Mouse (Mus musculus): ENCODE results near the gene Ripk1.
A peak's percentile ranks its signal among the peaks of the same experiment; 100 is the strongest.

The Ripk1 gene

DNA sequence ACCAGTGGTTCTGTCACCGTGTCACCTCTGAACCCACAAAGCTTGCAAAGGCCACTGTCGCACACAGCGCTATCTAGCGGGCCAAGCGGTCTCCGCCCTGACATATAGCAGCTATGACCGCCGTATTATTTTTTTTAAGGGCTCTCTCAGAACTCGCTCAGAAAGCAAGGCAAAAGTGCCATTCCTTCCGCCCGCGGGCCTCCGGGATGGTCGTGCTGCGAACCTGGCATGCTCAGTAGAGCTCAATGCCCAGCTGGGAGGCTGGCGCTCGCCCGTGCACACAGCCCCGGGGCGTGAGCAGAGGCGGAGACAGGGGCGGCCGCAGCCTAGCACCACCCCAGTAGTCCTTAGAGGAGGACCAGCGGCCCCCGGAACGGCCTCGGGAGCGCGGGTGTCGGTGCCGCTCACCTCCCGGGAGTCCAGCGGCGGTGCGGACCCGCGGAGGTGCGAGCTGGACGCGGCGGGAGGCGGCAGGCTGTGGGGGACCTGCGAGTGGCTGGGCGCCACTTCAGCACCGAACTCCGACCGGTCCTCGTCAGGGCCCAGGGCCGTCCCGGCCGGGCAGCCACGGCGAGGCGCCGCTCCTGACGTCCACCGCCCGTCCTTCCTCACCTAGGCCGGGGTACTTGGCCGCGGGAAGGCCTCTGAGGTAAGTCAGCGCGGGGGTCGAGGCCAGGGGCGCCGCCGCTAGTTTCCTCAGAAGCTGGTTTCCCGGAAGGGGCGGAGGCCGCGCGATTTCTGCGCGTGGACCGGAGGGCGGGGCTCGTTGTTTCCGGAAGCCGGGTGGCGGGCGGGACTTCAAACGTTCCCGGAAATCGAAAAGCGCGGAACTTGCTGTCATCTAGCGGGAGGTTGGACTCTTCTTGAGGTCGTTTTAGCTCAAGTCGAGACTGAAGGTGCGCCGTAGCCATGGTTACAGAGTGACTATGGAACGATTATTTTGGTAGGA, at the start of gene Ripk1, which contains the start of gene Serpinb6a:
Gene Ripk1, plus strand, starts transcription at position 306 of the 949 bp plus-strand sequence.
Gene Serpinb6a, minus strand, starts transcription at position 737 of the 949 bp plus-strand sequence.
- DNase-seq = peak; percentile 96 to 97

DNA sequence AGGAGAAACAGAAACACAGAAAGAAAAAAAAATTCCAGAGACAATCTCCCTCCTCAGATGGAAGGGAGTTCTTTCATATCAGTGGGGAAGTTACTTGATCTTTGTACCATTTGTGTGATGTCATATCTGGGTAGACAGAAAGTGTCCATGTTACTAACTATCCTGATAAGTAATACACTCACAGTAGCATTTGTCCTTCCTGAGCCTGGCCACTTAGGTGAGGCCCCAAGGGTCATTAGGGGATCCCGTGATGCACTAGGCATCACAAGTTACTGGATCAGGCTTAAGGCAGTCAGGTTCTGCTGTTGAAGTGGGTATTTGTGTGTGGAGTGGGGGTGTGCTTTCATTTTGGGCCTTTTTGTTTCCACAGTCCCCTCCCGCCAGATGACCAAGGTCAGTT, 49.2 kb upstream of the Ripk1 start:
- DNase-seq = no peak

GRCm38 (mm10) chr13:33956571-33957421, 45.4 kb upstream of the Ripk1 start:
- peak; percentile 23 to 45 for DNase-seq

- DNase-seq = no peak
Observed at GRCm38 (mm10) chr13:33959771-33960170, 42.4 kb upstream of the Ripk1 start.

DNA sequence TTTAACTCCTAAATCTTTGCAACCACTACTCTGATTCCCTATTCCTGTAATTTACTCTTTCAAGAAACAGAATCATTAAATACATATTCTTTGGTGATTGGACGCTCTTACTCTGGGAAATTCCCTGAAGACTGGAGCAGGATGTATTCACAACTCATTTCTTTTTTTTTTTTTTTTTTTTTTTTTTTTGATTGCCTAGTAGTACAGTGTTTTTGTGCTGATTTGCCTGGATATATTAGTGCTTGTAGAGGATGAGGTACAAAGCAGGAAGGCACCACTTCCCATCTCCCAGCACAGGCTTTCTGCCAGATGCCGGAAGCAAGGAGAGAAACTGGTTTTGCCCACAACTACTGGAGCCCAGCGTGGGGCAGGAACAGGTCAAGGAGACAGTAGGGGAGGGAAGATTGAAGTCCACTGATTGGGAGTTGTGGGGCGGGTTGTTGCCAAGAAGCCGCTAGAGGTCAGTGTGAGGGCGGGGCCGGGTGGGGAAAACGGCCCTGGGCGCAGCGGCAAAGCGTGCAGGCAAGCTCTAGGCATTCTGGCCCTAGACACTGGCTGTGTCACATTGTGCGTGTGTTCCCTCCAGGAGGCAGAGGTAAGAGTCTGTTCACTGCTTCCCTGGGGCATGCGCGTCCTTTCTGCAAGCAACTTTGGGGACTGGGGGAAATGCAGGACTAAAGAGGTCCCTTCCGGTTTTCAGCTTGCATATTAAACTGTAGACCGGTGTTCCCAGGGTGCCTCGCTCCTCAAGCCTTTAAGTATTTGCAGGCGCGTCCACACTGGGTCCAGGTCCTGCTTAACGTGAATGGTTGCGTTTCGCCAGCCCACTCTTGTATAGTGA, 37.7 kb upstream of the Ripk1 start, which contains the start of gene Nqo2:
Gene Nqo2, plus strand, starts transcription at position 482 of the 841 bp plus-strand sequence.
- DNase-seq = peak; percentile 42 to 45

DNA sequence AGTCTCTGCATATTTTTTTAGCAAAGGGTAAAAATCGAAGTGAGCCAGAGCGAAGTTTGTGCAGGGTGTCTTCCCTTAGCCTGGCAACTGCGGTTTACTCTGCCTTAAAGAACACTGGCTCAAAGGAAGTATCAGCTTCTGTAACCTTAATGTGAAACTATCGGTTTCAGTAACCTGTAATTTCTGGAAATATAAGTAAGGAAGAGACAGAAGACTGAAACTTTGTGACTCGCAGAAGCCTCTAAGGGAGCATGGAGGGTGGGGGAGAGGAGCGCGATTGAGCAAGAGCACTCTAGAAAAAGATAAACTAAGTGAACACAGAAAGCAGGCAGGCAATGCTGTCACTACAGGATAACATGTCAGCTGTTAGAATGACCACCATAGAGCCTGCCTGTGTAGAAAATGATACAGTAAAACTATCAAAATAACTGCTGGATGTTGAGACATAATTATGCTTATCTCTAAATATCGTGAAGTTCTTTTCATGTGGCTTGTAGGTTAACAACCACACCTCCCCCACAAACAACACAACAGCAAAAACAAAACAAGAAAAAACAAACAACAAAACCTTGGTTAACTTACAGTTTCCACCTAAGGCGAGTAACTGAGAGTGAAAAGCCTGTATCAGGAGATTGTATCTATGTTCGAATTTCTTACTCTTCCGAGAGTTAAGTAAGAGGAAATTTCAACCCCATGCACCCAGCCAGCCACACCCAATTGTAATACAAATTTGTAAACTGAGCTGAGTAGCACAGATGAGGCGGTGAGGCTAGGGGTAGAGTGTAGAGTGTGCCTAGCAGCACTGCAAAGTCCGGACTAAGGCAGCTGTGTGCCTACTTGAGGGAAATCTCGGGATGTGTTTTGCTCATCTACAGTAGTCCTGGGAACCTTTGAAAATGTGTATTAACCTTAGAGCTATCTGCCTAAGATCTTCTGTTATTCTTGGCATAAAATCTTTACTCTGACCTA, 36.8 kb upstream of the Ripk1 start:
- DNase-seq = peak in 1 of 2 experiments; percentile 4

GRCm38 (mm10) chr13:33966025-33966412, 36.1 kb upstream of the Ripk1 start:
- DNase-seq = no peak

- no peak for DNase-seq
Observed at GRCm38 (mm10) chr13:33966574-33966973, 35.6 kb upstream of the Ripk1 start.

DNA sequence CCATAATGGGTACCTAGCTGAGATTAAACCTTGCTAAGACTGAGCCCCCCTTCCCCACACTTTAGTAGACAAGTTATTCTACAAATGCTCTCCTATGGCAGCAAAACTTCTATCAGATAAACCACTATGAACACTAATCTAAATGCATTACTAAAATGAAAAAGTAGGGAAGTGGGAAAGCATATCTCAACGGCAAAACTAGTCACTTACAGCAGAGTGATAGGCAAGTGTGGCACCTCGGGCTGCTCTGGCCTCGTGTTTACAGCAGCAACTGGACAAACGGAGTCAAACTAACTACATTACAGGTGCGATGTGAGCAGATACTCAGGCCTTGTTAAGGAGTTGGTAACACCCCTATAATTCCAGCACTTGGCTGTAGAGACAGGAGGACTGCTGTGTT, 12.5 kb upstream of the Ripk1 start:
- no peak for DNase-seq

- DNase-seq = peak; percentile 71 to 73
Observed at GRCm38 (mm10) chr13:33995197-33995596, 7.0 kb upstream of the Ripk1 start.

- no peak for DNase-seq
Observed at GRCm38 (mm10) chr13:34003058-34003457, 895 bp downstream of the Ripk1 start.

DNA sequence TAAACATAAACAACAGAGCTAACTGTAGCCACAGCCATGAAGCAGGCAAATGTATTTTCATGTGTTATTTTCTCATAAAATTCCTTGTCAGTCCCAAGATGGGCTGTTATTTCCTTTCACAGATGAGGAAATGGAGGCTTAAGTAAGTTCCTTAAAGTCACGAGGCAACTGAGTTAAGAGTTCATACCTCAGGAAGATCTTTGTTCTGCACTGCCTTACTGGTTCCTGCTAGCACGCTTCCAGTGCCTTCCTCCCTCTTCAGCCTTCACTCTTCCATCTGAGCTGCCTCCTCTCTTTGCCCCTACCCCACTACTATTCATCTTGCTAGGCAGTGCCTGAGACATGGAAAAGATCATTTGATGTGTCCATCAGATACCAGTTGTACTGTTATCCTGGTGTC, 5.1 kb downstream of the Ripk1 start:
- no peak for DNase-seq

DNA sequence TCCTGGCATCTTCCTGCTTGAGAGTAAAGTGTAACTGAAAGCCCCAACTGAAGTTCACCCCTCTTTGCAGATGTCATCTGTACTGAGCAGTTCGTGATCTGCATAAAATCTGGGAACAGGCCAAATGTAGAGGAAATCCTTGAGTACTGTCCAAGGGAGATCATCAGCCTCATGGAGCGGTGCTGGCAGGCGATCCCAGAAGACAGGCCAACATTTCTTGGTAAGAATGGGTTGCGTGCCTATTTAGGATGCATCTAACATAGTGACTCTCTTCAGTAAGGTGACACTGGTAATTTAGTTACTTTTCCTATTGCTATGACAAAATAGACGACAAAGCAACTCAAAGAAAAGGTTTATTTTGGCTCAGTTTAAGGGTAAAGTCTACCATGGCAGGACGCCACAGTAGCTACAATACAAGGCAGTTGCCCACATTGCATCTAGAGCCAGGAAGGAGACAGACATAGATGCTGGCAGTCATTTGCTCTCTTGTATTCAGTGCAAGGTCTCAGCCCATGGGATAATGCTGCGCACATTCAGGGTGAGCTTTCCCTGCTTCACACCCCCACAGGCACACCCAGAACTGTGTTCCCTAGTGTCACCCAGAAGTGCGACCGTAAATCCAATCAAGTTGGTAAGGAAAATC, 14.9 kb downstream of the Ripk1 start:
- DNase-seq = no peak

- no peak for DNase-seq
Observed at GRCm38 (mm10) chr13:34018521-34018920, 16.4 kb downstream of the Ripk1 start.

DNA sequence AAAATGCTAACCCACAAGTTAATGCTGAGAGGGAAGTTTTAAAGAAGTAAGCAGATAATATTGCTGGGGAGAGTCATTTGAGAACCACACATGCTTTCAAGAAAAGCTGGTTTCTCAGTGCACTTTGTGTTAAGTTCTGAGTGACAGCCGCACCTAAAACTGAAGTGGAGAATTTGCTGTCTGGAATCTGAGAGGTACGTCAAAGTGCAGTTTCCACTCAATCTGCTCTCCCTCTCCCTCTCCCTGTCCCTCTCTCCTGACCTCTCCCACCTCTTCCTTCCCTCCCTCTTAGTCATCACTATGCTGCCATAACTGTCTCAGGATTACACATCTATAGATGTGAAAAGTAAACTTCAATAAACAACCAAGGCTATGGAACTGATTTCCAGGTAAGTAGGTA, 19.8 kb downstream of the Ripk1 start:
- DNase-seq = no peak

DNA sequence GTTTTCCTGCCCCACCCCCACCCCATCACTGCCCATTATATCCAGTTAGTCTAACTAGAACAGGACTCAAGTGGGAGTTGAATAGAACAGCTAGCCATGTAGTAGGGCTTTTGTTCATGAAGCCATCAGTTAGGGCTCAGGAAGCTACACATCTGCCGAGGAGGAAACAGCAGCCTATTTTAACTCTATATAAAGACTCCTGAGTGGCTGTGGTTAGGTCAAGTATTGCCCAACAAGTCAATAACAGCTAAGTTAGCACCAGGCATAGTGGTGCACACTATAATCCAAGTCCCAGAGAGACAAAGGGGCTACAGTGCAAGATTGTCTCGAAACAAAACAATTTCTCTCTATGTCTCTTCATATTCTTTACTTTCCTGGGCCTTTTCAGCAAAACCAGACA, 29.9 kb downstream of the Ripk1 start:
- no peak for DNase-seq

- no peak for DNase-seq
Observed at GRCm38 (mm10) chr13:34035424-34035823, 33.3 kb downstream of the Ripk1 start.

- no peak for DNase-seq
Observed at GRCm38 (mm10) chr13:34036726-34037125, 34.6 kb downstream of the Ripk1 start.

GRCm38 (mm10) chr13:34037172-34038055, 35.3 kb downstream of the Ripk1 start, which contains the start of gene Bphl:
TSS of gene Bphl (plus strand) at chr13:34037597.
- DNase-seq = peak; percentile 85

GRCm38 (mm10) chr13:34038056-34038432, 35.9 kb downstream of the Ripk1 start:
- DNase-seq = no peak
